Mouse (Mus musculus): ENCODE data around the gene Dlx4.

Dlx4 gene

GRCm38 (mm10) chr11:95105274-95105874 is 40.7 kb downstream of the Dlx4 start:
- DNase-seq (ENCODE audit: extremely low spot score, low read depth, low spot score): no peak

GRCm38 (mm10) chr11:95104266-95104665 is 41.8 kb downstream of the Dlx4 start:
- no peak for DNase-seq (ENCODE audit: extremely low spot score, low read depth, low spot score)

GRCm38 (mm10) chr11:95102161-95102904 is 43.7 kb downstream of the Dlx4 start:
- DNase-seq (ENCODE audit: extremely low spot score, low read depth, low spot score): no peak

GRCm38 (mm10) chr11:95101071-95101788 is 44.8 kb downstream of the Dlx4 start:
- DNase-seq (ENCODE audit: extremely low spot score, low read depth, low spot score): no peak

GRCm38 (mm10) chr11:95100393-95100792 is 45.7 kb downstream of the Dlx4 start:
- no peak for DNase-seq (ENCODE audit: extremely low spot score, low read depth, low spot score)

- no peak for DNase-seq (ENCODE audit: extremely low spot score, low read depth, low spot score)
Measured at GRCm38 (mm10) chr11:95098346-95099095, 47.5 kb downstream of the Dlx4 start.

- no peak for DNase-seq (ENCODE audit: extremely low spot score, low read depth, low spot score)
Measured at GRCm38 (mm10) chr11:95097889-95098288, 48.2 kb downstream of the Dlx4 start.

- no peak for DNase-seq (ENCODE audit: extremely low spot score, low read depth, low spot score)
Measured at GRCm38 (mm10) chr11:95096608-95097373, 49.3 kb downstream of the Dlx4 start.

- DNase-seq (ENCODE audit: extremely low spot score, low read depth, low spot score): no peak
Measured at GRCm38 (mm10) chr11:95095596-95095995, 50.5 kb downstream of the Dlx4 start.

GRCm38 (mm10) chr11:95093077-95093476 is 53.0 kb downstream of the Dlx4 start:
- no peak for DNase-seq (ENCODE audit: extremely low spot score, low read depth, low spot score)

Measured in hindlimb bud, embryonic 11.5 days (tissue).